Mouse (Mus musculus): ENCODE measurements around the gene Zfp59. TPM values are rescaled to one million over a fixed set of nuclear protein-coding genes. Genes with fewer than 3 reads are reported as not detected.
"Not testable (repeated sequence)": the region's sequence is repeated elsewhere in the genome, so short reads cannot be mapped to it uniquely, and the experiment has no call there.

Gene Zfp59
- polyA plus RNA-seq, 1 experiment from 2014 or later, result 11.4 TPM

DNA sequence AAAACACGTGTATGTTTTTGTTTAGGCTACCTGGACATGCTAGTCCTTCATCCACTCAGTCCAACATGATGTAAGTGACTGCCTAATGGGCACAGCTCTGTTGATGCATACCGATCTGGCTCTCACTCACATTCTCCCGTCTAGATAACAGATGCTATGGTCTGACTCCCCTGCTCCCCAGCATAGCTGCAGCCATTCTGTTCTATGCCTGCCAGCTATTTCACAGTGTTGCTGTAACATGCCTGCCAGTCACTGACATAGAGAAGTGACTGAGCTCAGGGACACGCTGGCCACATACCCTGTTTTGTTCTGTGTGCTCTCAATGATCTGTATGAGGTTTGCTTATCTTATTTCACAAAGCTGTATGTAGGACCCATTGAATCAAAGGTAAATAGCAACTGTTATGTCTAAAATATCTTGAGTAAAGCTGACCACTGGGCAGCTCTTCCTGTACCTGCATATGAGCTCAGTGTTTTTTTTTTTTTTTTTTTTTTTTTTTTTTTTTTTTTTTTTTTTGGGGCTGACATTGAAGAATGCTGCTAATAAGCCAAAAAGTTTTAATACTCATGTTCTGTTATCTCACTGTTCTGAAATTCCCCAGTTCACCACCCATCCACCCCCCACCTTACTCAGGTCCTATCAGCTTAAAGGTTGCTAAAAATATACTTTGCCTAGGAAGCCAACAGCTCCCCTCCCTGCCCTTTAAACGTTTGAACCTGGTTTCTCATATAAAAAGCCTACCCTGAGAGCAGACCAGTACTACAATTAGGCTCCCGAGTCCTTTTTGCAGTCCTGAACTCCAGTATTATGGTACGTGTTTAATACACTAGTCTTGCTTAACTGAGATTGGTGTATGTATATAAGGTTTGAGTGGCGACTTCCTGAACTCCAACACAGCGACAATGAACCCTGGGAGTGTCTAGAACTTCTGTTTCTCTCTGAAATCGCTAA is 21.2 kb downstream of the Zfp59 start:
- 24% methylated on average over 10 of the region's 10 CpGs for WGBS
- no peak for DNase-seq (ENCODE audit: low spot score)

GRCm38 (mm10) chr7:27860396-27861235 is 22.2 kb downstream of the Zfp59 start:
- H3K36me3 ChIP-seq (replicated peaks; ENCODE audit: control insufficient read depth, insufficient read depth), result peaks cover 16% of the 10 kb centered on the region
- H3K27me3 ChIP-seq (ENCODE audit: control insufficient read depth, insufficient read depth, low read length), result no peaks in the 10 kb centered on the region
- H3K9me3 ChIP-seq (ENCODE audit: control insufficient read depth, low read length), result no peaks in the 10 kb centered on the region
- peak overlapping the region; percentile 44 for H3K4me3 ChIP-seq (replicated peaks; ENCODE audit: low read length)
- peak; percentile 43 for DNase-seq (ENCODE audit: low spot score)
- H3K27ac ChIP-seq, result peak overlapping the region; percentile 32; the same call in 1 of the 2 replicates
- H3K4me1 ChIP-seq (replicated peaks; ENCODE audit: control insufficient read depth, insufficient read depth, low read length), result no peaks in the 10 kb centered on the region; the same call in 1 of the 2 replicates
- WGBS, result under 1% methylated on average over 22 of the region's 22 CpGs
- peak overlapping the region; percentile 61 for H3K9ac ChIP-seq
- H3K4me2 ChIP-seq (replicated peaks), result peak overlapping the region; percentile 75
- ATAC-seq (ENCODE audit: low FRiP score), result peak; percentile 71; the same call in 1 of the 2 replicates

More for the DNA sequence above, 21.2 kb downstream of the Zfp59 start:
- Histone ChIP-seq H3K4me1 (replicated peaks; ENCODE audit: control insufficient read depth, insufficient read depth, low read length) (no peaks in the 10 kb centered on the region; the same call in 1 of the 2 replicates), H3K4me3 (replicated peaks; ENCODE audit: low read length) (peak overlapping the region; percentile 44), H3K9ac (peak overlapping the region; percentile 61; the same call in 1 of the 2 replicates), H3K27me3 (ENCODE audit: control insufficient read depth, insufficient read depth, low read length) (no peaks in the 10 kb centered on the region), H3K4me2 (replicated peaks) (peak overlapping the region; percentile 75), H3K27ac (no peak overlapping the region), H3K36me3 (replicated peaks; ENCODE audit: control insufficient read depth, insufficient read depth) (peaks cover 23% of the 10 kb centered on the region), H3K9me3 (ENCODE audit: control insufficient read depth, low read length) (no peaks in the 10 kb centered on the region)
- ATAC-seq (ENCODE audit: low FRiP score), result no peak

- WGBS, result 86% methylated on average over 5 of the region's 5 CpGs
- H3K4me3 ChIP-seq (replicated peaks; ENCODE audit: low read length), result not testable (repeated sequence)
Measured at GRCm38 (mm10) chr7:27862578-27862977, 24.2 kb downstream of the Zfp59 start.

GRCm38 (mm10) chr7:27881721-27882120 is 43.3 kb downstream of the Zfp59 start:
- H3K9ac ChIP-seq, result no peak overlapping the region
- no peaks in the 10 kb centered on the region for H3K27me3 ChIP-seq (ENCODE audit: control insufficient read depth, insufficient read depth, low read length)
- peaks cover 13% of the 10 kb centered on the region for H3K36me3 ChIP-seq (replicated peaks; ENCODE audit: control insufficient read depth, insufficient read depth)
- 95% methylated on average over 4 of the region's 4 CpGs for WGBS
- H3K9me3 ChIP-seq (ENCODE audit: control insufficient read depth, low read length), result 0 out of 2 replicates have a peak, but pooled peaks cover 3% of the 10 kb centered on the region
- ATAC-seq (ENCODE audit: low FRiP score), result no peak
- H3K27ac ChIP-seq, result no peak overlapping the region
- no peaks in the 10 kb centered on the region for H3K4me1 ChIP-seq (replicated peaks; ENCODE audit: control insufficient read depth, insufficient read depth, low read length)
- H3K4me2 ChIP-seq (replicated peaks), result no peak overlapping the region
- DNase-seq (ENCODE audit: low spot score), result no peak
- no peak overlapping the region for H3K4me3 ChIP-seq (replicated peaks; ENCODE audit: low read length)

More at GRCm38 (mm10) chr7:27862578-27862977, 24.2 kb downstream of the Zfp59 start:
- H3K36me3 ChIP-seq (replicated peaks; ENCODE audit: control insufficient read depth, insufficient read depth); H3K9me3 ChIP-seq (ENCODE audit: control insufficient read depth, low read length); H3K9ac ChIP-seq; H3K27ac ChIP-seq; H3K4me2 ChIP-seq (replicated peaks); ATAC-seq (ENCODE audit: low FRiP score); H3K27me3 ChIP-seq (ENCODE audit: control insufficient read depth, insufficient read depth, low read length); DNase-seq (ENCODE audit: low spot score); H3K4me1 ChIP-seq (replicated peaks; ENCODE audit: control insufficient read depth, insufficient read depth, low read length): not testable (repeated sequence)

- Histone ChIP-seq H3K27ac (no peak overlapping the region), H3K9me3 (ENCODE audit: control insufficient read depth, low read length) (peaks cover 22% of the 10 kb centered on the region), H3K4me2 (replicated peaks) (no peak overlapping the region), H3K36me3 (replicated peaks; ENCODE audit: control insufficient read depth, insufficient read depth) (no peaks in the 10 kb centered on the region), H3K9ac (no peak overlapping the region), H3K4me3 (replicated peaks; ENCODE audit: low read length) (no peak overlapping the region), H3K4me1 (replicated peaks; ENCODE audit: control insufficient read depth, insufficient read depth, low read length) (no peaks in the 10 kb centered on the region), H3K27me3 (ENCODE audit: control insufficient read depth, insufficient read depth, low read length) (no peaks in the 10 kb centered on the region)
- WGBS, result 92% methylated on average over 4 of the region's 4 CpGs
- DNase-seq (ENCODE audit: low spot score) (no peak), ATAC-seq (ENCODE audit: low FRiP score) (no peak)
Measured at GRCm38 (mm10) chr7:27900601-27901000, 62.2 kb downstream of the Zfp59 start.

- Histone ChIP-seq H3K27me3 (ENCODE audit: control insufficient read depth, insufficient read depth, low read length) (no peaks in the 10 kb centered on the region), H3K4me3 (replicated peaks; ENCODE audit: low read length) (no peak overlapping the region), H3K9ac (no peak overlapping the region), H3K9me3 (ENCODE audit: control insufficient read depth, low read length) (peaks cover 34% of the 10 kb centered on the region), H3K4me2 (replicated peaks) (no peak overlapping the region), H3K4me1 (replicated peaks; ENCODE audit: control insufficient read depth, insufficient read depth, low read length) (no peaks in the 10 kb centered on the region), H3K36me3 (replicated peaks; ENCODE audit: control insufficient read depth, insufficient read depth) (peaks cover 24% of the 10 kb centered on the region), H3K27ac (no peak overlapping the region)
- ATAC-seq (ENCODE audit: low FRiP score), result no peak
- DNase-seq (ENCODE audit: low spot score), result no peak
- WGBS, result 76% methylated on average over 11 of the region's 11 CpGs
Measured at GRCm38 (mm10) chr7:27905061-27905848, 66.8 kb downstream of the Zfp59 start.

Other genes with a start within 250 kb of the Zfp59 start
- gene Akt2, start 247.1 kb upstream of the Zfp59 start, polyA plus RNA-seq (2014; fragmentation: Nextera tagmentation; extraction: Ambion mirVana), result 51.1 and 62.7 TPM in 2 replicates
- 98.6 and 100 TPM in 2 replicates for gene Ttc9b, start 184.7 kb upstream of the Zfp59 start, polyA plus RNA-seq (2014; fragmentation: Nextera tagmentation; extraction: Ambion mirVana)
- 23.5 and 27.2 TPM in 2 replicates for gene Map3k10, start 164.0 kb upstream of the Zfp59 start, polyA plus RNA-seq (2014; fragmentation: Nextera tagmentation; extraction: Ambion mirVana)
- gene Zfp607b, start 149.3 kb upstream of the Zfp59 start, polyA plus RNA-seq (2014; fragmentation: Nextera tagmentation; extraction: Ambion mirVana), result 11.8 and 12.5 TPM in 2 replicates
- 92.5 and 99.3 TPM in 2 replicates for gene Zfp60, start 107.2 kb upstream of the Zfp59 start, polyA plus RNA-seq (2014; fragmentation: Nextera tagmentation; extraction: Ambion mirVana)
- gene Zfp626, start 31.4 kb upstream of the Zfp59 start, polyA plus RNA-seq (2014; fragmentation: Nextera tagmentation; extraction: Ambion mirVana), result 1.6 and 1.8 TPM in 2 replicates
- gene Zfp607a, start 18.9 kb downstream of the Zfp59 start, polyA plus RNA-seq (2014; fragmentation: Nextera tagmentation; extraction: Ambion mirVana), result 0.72 and 1.6 TPM in 2 replicates
- 14.8 and 17.0 TPM in 2 replicates for gene Zfp974, start 90.9 kb downstream of the Zfp59 start, polyA plus RNA-seq (2014; fragmentation: Nextera tagmentation; extraction: Ambion mirVana)
- 23.8 and 26.1 TPM in 2 replicates for gene Zfp780b, start 140.6 kb downstream of the Zfp59 start, polyA plus RNA-seq (2014; fragmentation: Nextera tagmentation; extraction: Ambion mirVana)
- gene Zfp850, start 175.5 kb downstream of the Zfp59 start, polyA plus RNA-seq (2014; fragmentation: Nextera tagmentation; extraction: Ambion mirVana), result 7.0 and 7.1 TPM in 2 replicates
- gene Psmc4, start 211.5 kb downstream of the Zfp59 start, polyA plus RNA-seq (2014; fragmentation: Nextera tagmentation; extraction: Ambion mirVana), result 279 and 282 TPM in 2 replicates
- gene Fcgbp, start 232.6 kb downstream of the Zfp59 start, polyA plus RNA-seq (2014; fragmentation: Nextera tagmentation; extraction: Ambion mirVana), result 0.69 and 0.80 TPM in 2 replicates